Mouse (Mus musculus): ENCODE data around the gene S1pr1.

Gene S1pr1

DNA sequence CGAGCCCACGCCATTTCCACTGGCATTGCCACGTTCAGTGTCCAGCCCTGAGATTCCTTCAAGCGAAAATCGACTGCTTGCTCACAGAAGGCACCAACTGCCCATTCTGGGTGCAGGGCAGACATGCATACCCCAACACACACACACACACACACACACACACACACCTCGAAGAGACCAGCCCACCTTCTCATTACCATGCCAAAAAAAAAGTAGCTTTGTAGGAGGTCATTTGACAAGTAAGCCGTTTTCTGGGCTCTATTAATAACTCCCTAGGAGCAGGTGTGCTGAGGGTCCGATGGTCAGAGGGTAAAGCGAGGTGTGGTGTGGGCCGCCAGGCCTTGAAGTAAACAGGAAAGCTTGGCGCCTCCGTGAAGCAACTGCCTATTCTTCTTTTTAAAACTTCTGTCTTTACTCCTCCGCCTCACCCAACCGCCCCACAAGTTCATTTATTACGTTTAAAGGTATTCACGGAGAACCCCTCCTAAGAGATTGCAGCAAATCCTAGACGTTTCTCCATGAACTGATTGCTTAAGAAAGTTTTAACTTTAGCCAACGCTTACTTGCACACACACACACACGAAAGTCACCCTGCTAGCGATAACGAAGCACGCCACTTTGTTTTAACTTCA lies 1.3 kb downstream of the S1pr1 start:
- ATAC-seq (ENCODE audit: insufficient number of reproducible peaks, low FRiP score, low TSS enrichment): no peak

GRCm38 (mm10) chr3:115712808-115713200 lies 2.1 kb downstream of the S1pr1 start:
- ATAC-seq (ENCODE audit: insufficient number of reproducible peaks, low FRiP score, low TSS enrichment): peak; percentile 64; the same call in 1 of the 2 replicates

- ATAC-seq (ENCODE audit: insufficient number of reproducible peaks, low FRiP score, low TSS enrichment): no peak
Measured at GRCm38 (mm10) chr3:115711924-115712807, 2.7 kb downstream of the S1pr1 start.

GRCm38 (mm10) chr3:115711393-115711792 lies 3.5 kb downstream of the S1pr1 start:
- ATAC-seq (ENCODE audit: insufficient number of reproducible peaks, low FRiP score, low TSS enrichment): no peak

GRCm38 (mm10) chr3:115710051-115710450 lies 4.8 kb downstream of the S1pr1 start:
- ATAC-seq (ENCODE audit: insufficient number of reproducible peaks, low FRiP score, low TSS enrichment): no peak

DNA sequence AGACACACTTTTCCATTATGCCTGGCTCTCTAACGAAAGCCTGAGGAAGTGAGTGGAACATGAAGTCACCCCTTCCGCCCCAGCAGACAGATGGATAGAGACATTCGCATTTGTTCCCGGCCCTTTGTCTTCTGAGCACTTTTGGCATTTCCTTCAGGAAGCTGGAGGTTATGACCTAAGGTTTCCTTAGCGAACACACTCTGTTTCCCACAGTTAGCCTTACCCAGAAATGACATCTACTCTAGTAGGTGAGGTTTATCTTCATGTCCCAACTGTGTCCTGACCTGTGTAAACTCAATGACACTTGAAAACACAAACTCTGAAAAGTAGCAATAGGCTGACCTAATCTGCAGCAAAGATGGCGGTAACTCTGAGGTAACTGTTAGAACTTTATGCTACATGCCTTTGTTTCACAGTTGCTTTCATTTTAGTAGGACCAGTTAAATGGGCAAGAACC lies 5.7 kb downstream of the S1pr1 start:
- ATAC-seq (ENCODE audit: insufficient number of reproducible peaks, low FRiP score, low TSS enrichment): no peak

DNA sequence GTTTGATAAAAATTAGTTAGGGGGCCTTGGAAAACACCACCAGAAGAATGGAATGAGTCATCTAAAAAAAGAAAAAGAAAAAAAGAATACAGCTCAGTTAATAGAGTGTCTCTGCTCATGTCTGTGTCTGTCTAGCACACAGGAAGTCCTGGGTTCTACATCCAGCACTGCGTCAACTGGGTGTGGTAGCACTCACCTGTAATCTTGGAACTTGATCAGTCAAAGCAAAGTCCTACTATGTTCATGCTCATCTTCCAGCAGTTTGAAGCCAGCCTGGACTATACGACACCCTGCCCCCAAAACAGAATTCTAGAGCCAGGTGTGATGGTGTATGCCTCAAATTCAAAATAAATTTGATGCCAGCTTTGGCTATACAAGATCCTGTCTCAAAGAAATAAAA lies 8.1 kb downstream of the S1pr1 start:
- no peak for ATAC-seq (ENCODE audit: insufficient number of reproducible peaks, low FRiP score, low TSS enrichment)

DNA sequence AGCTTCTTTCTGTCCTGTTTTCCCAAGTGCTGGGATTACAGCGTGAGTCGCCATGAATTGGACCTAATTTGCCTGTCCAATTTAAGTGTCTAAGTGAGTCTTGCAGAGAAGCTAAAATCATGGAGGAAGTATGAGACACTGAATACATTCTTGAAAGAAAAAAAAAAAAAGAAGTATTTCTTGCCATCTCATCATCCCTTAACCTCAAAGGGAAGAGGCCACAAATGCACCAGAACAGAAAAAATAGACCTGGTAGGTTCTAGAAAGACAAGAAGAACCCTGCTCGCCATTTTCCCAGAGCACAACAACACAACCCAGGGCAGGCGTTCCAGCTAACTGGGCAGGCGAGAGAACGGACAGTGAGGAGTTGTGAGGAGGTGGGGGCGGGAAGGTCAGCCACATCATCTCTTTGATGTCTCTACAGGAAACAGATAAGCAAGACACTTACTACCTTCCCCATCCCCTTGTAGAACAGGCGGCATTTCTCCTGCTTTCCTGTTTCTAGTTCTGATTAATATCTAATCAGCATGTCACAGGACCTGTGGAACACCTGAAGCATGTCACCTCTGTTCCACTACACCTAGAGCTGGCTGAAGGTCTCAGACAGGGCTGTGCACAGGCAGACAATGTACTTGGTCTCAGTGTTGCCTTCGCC lies 10.5 kb downstream of the S1pr1 start:
- no peak for ATAC-seq (ENCODE audit: insufficient number of reproducible peaks, low FRiP score, low TSS enrichment)

DNA sequence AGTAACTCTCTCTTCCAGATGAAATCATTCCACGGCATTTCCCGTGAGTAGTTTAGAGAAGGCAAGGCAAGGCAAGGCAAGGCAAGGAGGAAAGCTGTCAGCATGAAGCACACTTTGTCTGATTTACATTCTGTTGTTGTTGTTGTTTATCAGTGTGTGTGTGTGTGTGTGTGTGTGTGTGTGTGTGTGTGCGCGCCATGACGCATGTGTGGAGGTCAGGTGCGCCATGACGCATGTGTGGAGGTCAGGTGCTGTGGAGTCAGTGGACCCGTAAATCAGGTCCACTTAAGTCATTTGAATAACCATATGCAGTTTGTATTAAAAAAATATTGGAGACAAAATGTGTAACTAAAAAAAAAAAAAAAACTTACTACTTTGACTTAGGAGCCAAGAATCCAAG lies 11.2 kb downstream of the S1pr1 start:
- no peak for ATAC-seq (ENCODE audit: insufficient number of reproducible peaks, low FRiP score, low TSS enrichment)

- ATAC-seq (ENCODE audit: insufficient number of reproducible peaks, low FRiP score, low TSS enrichment): no peak
Measured at GRCm38 (mm10) chr3:115702089-115702488, 12.8 kb downstream of the S1pr1 start.

- no peak for ATAC-seq (ENCODE audit: insufficient number of reproducible peaks, low FRiP score, low TSS enrichment)
Measured at GRCm38 (mm10) chr3:115695194-115695891, 19.5 kb downstream of the S1pr1 start.

DNA sequence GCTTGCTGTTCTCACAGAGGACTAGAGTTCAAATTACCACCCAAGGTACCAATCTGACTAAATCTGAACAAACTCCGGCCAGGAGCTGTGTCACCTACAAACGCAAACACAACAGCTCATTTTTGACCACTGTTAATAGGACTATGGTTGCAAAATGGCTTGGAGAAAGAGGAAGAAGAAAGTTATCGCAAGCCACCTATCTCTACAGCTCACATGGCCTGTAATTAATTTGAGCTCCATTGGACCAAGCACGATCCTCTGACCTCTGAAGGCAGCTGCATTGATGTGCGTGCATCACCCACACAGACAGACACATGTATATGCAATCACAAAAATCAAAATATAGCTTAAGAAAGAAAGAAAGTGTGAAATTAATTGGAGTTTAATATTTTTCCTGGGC lies 20.7 kb downstream of the S1pr1 start:
- no peak for ATAC-seq (ENCODE audit: insufficient number of reproducible peaks, low FRiP score, low TSS enrichment)

GRCm38 (mm10) chr3:115693390-115693789 lies 21.5 kb downstream of the S1pr1 start:
- ATAC-seq (ENCODE audit: insufficient number of reproducible peaks, low FRiP score, low TSS enrichment): no peak

DNA sequence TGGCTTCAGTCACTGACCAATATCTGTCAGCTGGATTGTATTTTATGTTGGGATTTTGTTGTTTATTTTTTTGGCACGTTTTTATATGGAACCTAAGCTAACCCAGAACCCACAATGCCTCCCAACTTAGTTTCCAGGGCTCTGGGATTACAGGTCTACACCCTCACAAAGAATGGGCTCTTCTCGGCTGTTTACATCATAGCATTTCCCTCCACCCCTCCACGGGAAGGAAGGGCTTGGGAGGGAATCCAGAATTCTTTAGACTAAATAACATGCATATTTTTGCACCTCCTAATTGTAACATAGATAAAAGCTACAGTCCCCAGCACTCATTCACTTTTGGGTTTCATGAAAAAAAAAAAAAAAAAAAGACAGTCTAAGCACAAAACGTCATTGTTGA lies 22.0 kb downstream of the S1pr1 start:
- ATAC-seq (ENCODE audit: insufficient number of reproducible peaks, low FRiP score, low TSS enrichment): no peak

- no peak for ATAC-seq (ENCODE audit: insufficient number of reproducible peaks, low FRiP score, low TSS enrichment)
Measured at GRCm38 (mm10) chr3:115692384-115692783, 22.5 kb downstream of the S1pr1 start.

DNA sequence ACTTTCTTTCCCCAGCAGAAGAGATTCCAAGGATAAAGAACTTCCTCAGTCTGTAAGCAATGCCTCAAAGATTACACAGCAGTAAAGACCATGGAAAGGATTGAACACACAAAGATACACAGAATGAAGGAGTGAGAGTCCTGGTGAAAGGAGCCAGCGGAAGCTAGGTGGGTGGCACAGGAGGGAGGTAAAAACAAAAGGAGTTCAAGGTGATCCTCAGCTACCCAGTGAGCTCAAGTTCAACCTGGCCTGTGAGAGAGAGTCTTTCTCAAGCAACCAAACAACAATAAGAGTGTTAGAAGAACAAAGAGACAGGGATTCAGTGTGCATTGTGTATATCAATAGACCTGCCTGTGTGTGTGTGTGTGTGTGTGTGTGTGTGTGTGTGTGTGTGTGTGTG lies 25.0 kb downstream of the S1pr1 start:
- ATAC-seq (ENCODE audit: insufficient number of reproducible peaks, low FRiP score, low TSS enrichment): no peak

DNA sequence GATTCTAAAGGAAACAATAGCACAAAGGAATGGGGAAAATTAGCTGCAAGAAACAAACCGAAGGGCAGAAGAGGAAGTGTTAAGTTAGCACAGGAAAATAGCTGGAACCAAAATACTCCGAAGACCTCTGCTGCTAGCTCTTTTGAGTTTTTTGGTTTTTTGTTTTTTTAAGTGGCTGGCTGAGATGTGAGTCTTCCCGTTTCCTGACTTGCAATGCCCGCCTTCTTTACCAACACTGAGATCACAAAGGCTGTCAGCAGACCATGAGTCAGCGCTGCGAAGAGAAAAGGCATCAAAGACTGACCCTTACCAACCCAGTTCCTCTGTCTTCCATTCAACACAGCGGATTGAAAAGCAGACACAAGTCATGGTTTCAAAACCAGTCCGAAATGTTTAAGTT lies 25.5 kb downstream of the S1pr1 start:
- no peak for ATAC-seq (ENCODE audit: insufficient number of reproducible peaks, low FRiP score, low TSS enrichment)

- ATAC-seq (ENCODE audit: insufficient number of reproducible peaks, low FRiP score, low TSS enrichment): no peak
Measured at GRCm38 (mm10) chr3:115687821-115688220, 27.1 kb downstream of the S1pr1 start.

- no peak for ATAC-seq (ENCODE audit: insufficient number of reproducible peaks, low FRiP score, low TSS enrichment)
Measured at GRCm38 (mm10) chr3:115682328-115683088, 32.4 kb downstream of the S1pr1 start.

DNA sequence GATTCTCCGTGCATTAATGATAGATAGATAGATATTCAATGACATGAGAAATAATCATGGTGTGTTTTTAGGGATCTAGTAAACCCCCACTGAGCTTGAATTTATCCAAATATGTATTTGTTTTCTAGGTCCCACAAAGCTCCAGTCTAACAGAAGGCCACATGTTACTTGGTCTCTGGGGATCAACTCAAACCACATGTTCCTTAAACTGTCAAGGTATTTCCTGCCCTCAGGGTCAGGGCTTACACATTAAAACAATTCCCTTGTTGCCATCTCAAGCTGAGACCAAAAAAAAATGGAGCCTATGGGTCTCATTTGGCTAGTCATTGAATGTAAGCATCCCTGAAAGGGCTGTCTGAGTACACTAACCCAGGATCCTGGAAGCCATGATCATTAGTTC lies 33.7 kb downstream of the S1pr1 start:
- ATAC-seq (ENCODE audit: insufficient number of reproducible peaks, low FRiP score, low TSS enrichment): no peak

All from cerebellum, adult (tissue).